Mouse (Mus musculus): Measurements from ENCODE around the gene Ap2m1. TPM values are rescaled to one million over a fixed set of nuclear protein-coding genes. Genes with fewer than 3 reads are reported as not detected.
"Not testable (repeated sequence)": the region's sequence is repeated elsewhere in the genome, so short reads cannot be mapped to it uniquely, and the experiment has no call there.

The Ap2m1 gene
- polyA plus RNA-seq (2016; fragmentation: Nextera tagmentation; extraction: Ambion mirVana), result 657 and 677 TPM in 2 replicates

DNA sequence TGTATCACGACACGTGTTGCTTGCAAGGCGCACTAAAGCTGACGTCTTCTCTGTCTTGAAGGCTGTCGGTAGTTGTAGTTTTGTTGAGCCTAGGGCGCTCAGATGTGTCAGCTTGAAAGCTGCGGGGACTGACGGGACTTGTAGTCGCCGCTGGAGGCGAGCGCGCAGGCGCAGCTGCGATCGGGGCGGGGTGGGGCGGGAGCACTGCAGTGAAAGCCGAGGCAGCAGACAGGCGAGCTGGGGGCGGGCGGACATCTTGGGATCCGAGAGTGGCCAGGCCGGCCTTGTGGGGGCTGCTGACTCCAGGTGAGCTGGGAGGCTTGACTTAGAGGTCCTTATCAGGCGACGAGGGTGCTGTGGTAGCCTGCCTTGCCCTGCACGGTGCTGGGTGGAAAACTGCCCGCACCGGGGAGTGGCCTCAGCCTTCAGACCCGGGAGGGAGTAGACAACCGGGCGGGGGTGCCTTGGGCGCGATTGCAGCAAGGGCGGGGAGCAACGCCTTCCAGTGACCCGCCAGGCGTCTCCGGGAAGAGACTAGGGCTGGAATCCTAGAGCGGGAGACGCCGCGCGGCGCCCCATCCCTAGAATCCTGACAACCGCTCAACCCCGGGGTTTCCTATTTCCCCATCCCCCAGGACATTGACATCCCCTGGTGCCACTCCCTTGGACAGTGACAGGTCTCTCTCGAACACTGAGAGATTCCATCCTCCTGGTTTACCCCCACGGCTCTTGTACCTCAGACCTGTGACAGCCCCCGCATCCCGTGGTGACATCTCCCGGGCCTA lies at the start of gene Ap2m1:
Ap2m1 (plus strand) TSS at position 183 of the 785 bp plus-strand sequence.
- Histone ChIP-seq H3K27me3 (no peaks in the 10 kb centered on the region), H3K9me3 (no peaks in the 10 kb centered on the region), H3K4me3 (peak within 1 kb of the TSS; percentile 90), H3K27ac (peak within 1 kb of the TSS; percentile 72), H3K36me3 (peaks cover 59% of the 10 kb centered on the region), H3K9ac (peak within 1 kb of the TSS; percentile 87), H3K4me2 (replicated peaks) (peak within 1 kb of the TSS; percentile 71), H3K4me1 (peaks cover 21% of the 10 kb centered on the region)
- under 1% methylated on average over 52 of the region's 52 CpGs for WGBS
- peak; percentile 96 for ATAC-seq (ENCODE audit: insufficient number of reproducible peaks, insufficient read depth, low FRiP score, low TSS enrichment)

DNA sequence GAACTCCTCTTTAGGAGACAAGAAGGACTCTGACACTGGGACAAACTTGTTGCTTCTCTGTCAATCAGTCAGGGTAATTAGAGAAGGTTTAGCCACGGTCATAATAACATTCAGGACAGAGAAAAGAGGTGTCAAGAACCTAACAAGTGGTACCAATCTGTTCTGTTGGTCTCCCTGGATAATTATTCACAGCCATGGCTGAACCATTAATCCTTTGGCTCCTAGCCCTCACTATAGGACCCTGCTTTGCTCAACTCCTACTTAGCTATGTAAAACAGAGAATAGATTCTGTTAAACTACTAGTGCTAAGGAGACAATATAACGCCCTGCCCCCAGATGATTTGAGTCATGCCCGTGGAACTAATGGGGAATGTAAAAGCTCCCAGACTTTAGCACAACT lies 49.2 kb upstream of the Ap2m1 start:
- no peak for ATAC-seq (ENCODE audit: insufficient number of reproducible peaks, insufficient read depth, low FRiP score, low TSS enrichment)
- Histone ChIP-seq H3K27ac (no peak overlapping the region), H3K36me3 (no peaks in the 10 kb centered on the region), H3K4me2 (replicated peaks) (no peak overlapping the region), H3K9me3 (no peaks in the 10 kb centered on the region), H3K4me3 (no peak overlapping the region), H3K27me3 (no peaks in the 10 kb centered on the region), H3K4me1 (no peaks in the 10 kb centered on the region), H3K9ac (no peak overlapping the region)
- WGBS, result 65% methylated on average over 3 of the region's 3 CpGs

DNA sequence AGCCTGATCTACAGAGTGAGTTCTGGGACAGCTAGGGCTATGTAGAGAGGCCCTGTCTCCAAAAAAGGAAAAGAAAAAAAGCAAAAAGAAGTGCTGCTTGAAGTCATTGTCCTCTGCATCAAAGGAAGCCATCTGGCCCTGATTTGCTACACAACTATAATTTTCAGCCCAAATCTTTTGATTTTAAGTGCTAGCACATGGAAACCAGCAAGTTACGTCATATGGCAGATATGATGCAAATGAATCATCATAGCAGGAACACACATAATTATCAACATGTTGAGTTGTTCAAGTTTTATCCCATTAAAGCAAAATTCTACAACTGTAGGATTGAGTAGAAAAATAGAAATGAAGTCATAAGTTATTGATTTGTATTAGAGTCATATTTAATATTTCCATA lies 47.1 kb upstream of the Ap2m1 start:
- no peak overlapping the region for H3K4me2 ChIP-seq (replicated peaks)
- H3K36me3 ChIP-seq, result no peaks in the 10 kb centered on the region
- H3K4me3 ChIP-seq, result no peak overlapping the region
- ATAC-seq (ENCODE audit: insufficient number of reproducible peaks, insufficient read depth, low FRiP score, low TSS enrichment), result no peak
- no peaks in the 10 kb centered on the region for H3K4me1 ChIP-seq
- no peaks in the 10 kb centered on the region for H3K9me3 ChIP-seq
- H3K27me3 ChIP-seq, result no peaks in the 10 kb centered on the region
- no peak overlapping the region for H3K9ac ChIP-seq
- no peak overlapping the region for H3K27ac ChIP-seq
- 42% methylated on average over 1 of the region's 1 CpGs for WGBS

DNA sequence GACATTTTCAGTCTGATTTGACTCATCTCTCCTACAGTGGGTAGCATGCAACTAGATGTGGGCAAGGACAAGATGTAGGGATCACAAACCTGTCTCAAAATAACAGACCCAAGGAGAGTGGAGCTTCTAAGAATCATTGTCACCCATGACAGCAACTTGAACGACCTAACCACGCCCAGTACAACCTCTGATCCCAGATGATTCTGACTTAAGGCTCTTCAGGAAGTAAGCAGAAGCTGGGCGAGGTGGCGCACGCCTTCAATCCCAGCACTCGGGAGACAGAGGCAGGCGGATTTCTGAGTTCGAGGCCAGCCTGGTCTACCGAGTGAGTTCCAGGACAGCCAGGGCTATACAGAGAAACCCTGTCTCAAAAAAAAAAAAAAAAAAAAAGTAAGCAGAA lies 46.5 kb upstream of the Ap2m1 start:
- H3K27ac ChIP-seq; H3K4me1 ChIP-seq; H3K36me3 ChIP-seq; H3K4me2 ChIP-seq (replicated peaks); H3K4me3 ChIP-seq; H3K9ac ChIP-seq; H3K27me3 ChIP-seq; ATAC-seq (ENCODE audit: insufficient number of reproducible peaks, insufficient read depth, low FRiP score, low TSS enrichment); H3K9me3 ChIP-seq: not testable (repeated sequence)
- 88% methylated on average over 9 of the region's 9 CpGs for WGBS

- Histone ChIP-seq H3K4me2 (replicated peaks) (no peak overlapping the region), H3K9ac (no peak overlapping the region), H3K9me3 (no peaks in the 10 kb centered on the region), H3K27me3 (no peaks in the 10 kb centered on the region), H3K27ac (no peak overlapping the region), H3K36me3 (no peaks in the 10 kb centered on the region), H3K4me1 (no peaks in the 10 kb centered on the region), H3K4me3 (no peak overlapping the region)
- no peak for ATAC-seq (ENCODE audit: insufficient number of reproducible peaks, insufficient read depth, low FRiP score, low TSS enrichment)
- WGBS, result 83% methylated on average over 2 of the region's 2 CpGs
Measured at GRCm38 (mm10) chr16:20489233-20489632, 46.0 kb upstream of the Ap2m1 start.

DNA sequence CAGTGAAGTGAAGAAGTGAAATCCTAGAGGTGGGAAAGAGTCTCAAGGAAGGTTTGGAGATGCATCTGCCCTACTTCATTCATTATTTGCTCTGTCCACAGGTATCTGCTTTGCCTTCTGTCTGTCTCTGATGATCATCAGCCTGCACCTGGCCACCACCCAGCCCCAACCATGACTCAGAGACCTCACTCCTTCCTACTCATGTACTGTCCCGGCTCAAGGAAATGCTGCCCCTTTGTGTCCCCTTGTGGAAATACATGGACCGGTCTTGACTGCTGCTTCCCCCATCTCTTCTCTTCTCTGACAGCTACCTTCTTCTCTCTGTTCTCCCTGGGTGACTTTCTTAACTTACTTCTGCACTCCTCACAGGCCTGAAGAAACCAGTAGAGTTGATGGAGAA lies 44.7 kb upstream of the Ap2m1 start:
- H3K27ac ChIP-seq, result no peak overlapping the region
- WGBS, result 47% methylated on average over 2 of the region's 2 CpGs
- no peaks in the 10 kb centered on the region for H3K36me3 ChIP-seq
- H3K27me3 ChIP-seq, result no peaks in the 10 kb centered on the region
- no peaks in the 10 kb centered on the region for H3K9me3 ChIP-seq
- H3K4me1 ChIP-seq, result no peaks in the 10 kb centered on the region
- ATAC-seq (ENCODE audit: insufficient number of reproducible peaks, insufficient read depth, low FRiP score, low TSS enrichment), result no peak
- no peak overlapping the region for H3K9ac ChIP-seq
- H3K4me2 ChIP-seq (replicated peaks), result no peak overlapping the region
- H3K4me3 ChIP-seq, result no peak overlapping the region

- Histone ChIP-seq H3K9me3 (no peaks in the 10 kb centered on the region), H3K36me3 (no peaks in the 10 kb centered on the region), H3K9ac (no peak overlapping the region), H3K27ac (no peak overlapping the region), H3K4me1 (no peaks in the 10 kb centered on the region), H3K4me2 (replicated peaks) (no peak overlapping the region), H3K27me3 (no peaks in the 10 kb centered on the region), H3K4me3 (no peak overlapping the region)
- WGBS, result 78% methylated on average over 2 of the region's 2 CpGs
- no peak for ATAC-seq (ENCODE audit: insufficient number of reproducible peaks, insufficient read depth, low FRiP score, low TSS enrichment)
Measured at GRCm38 (mm10) chr16:20491301-20491700, 44.0 kb upstream of the Ap2m1 start.

GRCm38 (mm10) chr16:20493452-20493851 lies 41.8 kb upstream of the Ap2m1 start:
- no peak overlapping the region for H3K4me2 ChIP-seq (replicated peaks)
- peaks cover 4% of the 10 kb centered on the region; the same call in 1 of the 2 replicates for H3K4me1 ChIP-seq
- H3K27me3 ChIP-seq, result 0 out of 2 replicates have a peak, but pooled peaks cover 7% of the 10 kb centered on the region
- H3K27ac ChIP-seq, result no peak overlapping the region
- no peaks in the 10 kb centered on the region for H3K9me3 ChIP-seq
- WGBS, result 76% methylated on average over 2 of the region's 2 CpGs
- no peak overlapping the region for H3K4me3 ChIP-seq
- no peak overlapping the region for H3K9ac ChIP-seq
- no peaks in the 10 kb centered on the region for H3K36me3 ChIP-seq
- ATAC-seq (ENCODE audit: insufficient number of reproducible peaks, insufficient read depth, low FRiP score, low TSS enrichment), result no peak

- 21% methylated on average over 25 of the region's 25 CpGs for WGBS
Measured at GRCm38 (mm10) chr16:20496671-20497600, 38.3 kb upstream of the Ap2m1 start.

DNA sequence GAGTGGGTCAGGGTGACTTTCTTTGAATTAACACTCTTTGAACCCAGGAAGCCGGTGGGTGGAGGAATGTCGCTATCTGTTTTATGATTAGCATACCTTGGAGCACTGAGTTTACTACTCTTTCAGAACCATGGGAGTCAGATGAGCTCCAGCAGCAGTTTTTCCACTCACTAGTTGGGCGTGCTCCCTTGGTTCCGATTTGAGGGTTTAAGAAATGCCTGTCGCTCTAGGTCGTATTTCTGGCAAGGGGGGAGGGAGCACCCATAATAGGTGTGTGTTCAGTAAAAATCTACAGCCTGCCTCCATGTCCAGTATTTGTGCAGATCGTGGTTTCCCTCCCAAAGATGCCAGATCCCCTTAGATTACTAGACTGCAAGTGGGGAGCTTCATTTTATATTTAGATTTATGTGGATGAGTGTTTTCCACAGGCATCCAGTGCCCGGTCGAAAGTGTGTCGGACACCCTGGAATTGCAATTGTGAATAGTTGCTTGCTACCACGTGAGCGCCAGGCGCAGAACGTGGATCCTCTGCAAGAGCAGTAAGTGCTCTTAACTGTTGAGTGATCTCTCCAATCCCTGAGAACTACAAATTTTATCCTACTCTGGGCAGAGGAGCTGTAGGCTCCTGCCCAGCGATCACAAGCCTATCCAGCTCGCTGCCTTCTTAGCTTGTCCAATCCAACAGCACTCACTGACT lies 37.1 kb upstream of the Ap2m1 start:
- no peak for ATAC-seq (ENCODE audit: insufficient number of reproducible peaks, insufficient read depth, low FRiP score, low TSS enrichment)

More at GRCm38 (mm10) chr16:20496671-20497600, 38.3 kb upstream of the Ap2m1 start:
- Histone ChIP-seq H3K36me3 (peaks cover 13% of the 10 kb centered on the region), H3K4me1 (peaks cover 7% of the 10 kb centered on the region; the same call in 1 of the 2 replicates), H3K4me3 (peak overlapping the region; percentile 11), H3K27ac (no peak overlapping the region), H3K4me2 (replicated peaks) (peak overlapping the region; percentile 52), H3K27me3 (0 out of 2 replicates have a peak, but pooled peaks cover 7% of the 10 kb centered on the region), H3K9ac (0 out of 2 replicates have a peak overlapping the region, but pooled peaks have one; percentile 15), H3K9me3 (no peaks in the 10 kb centered on the region)
- no peak for ATAC-seq (ENCODE audit: insufficient number of reproducible peaks, insufficient read depth, low FRiP score, low TSS enrichment)

More for the DNA sequence above, 37.1 kb upstream of the Ap2m1 start:
- Histone ChIP-seq H3K4me2 (replicated peaks) (peak overlapping the region; percentile 80), H3K27ac (no peak overlapping the region), H3K4me3 (peak overlapping the region; percentile 94), H3K9me3 (no peaks in the 10 kb centered on the region), H3K27me3 (0 out of 2 replicates have a peak, but pooled peaks cover 7% of the 10 kb centered on the region), H3K4me1 (peaks cover 7% of the 10 kb centered on the region; the same call in 1 of the 2 replicates), H3K36me3 (peaks cover 25% of the 10 kb centered on the region), H3K9ac (peak overlapping the region; percentile 3; the same call in 1 of the 2 replicates)
- WGBS, result 13% methylated on average over 16 of the region's 16 CpGs
